Mouse (Mus musculus): ENCODE measurements around the gene Wdr18.

Gene Wdr18

GRCm38 (mm10) chr10:80004233-80004705 lies 44.3 kb downstream of the Wdr18 start:
- ChIA-PET POLR2A (interaction anchor here in 3 of 4 experiments (0.7 to 6.1 kb wide), 20 partner anchors 10 to 201 kb away, joined by 3 to 44 read pairs (median 4); partner anchors contain the start of genes Arhgap45 (in 2 of the 3), Cnn2 (in 1 of the 3), Polr2e (in 1 of the 3) and Sbno2 (in 1 of the 3)), CTCF (interaction anchor here in 3 of 4 experiments (0.5 to 1.4 kb wide), 10 partner anchors 10 to 372 kb away, joined by 3 to 8 read pairs (median 4); partner anchors contain the start of genes Stk11 (in 1 of the 3) and Tmem259 (in 1 of the 3))

- CTCF ChIA-PET, result no interaction called here
- POLR2A ChIA-PET, result interaction anchor here in 2 of 4 experiments (5.0 to 9.6 kb wide), 3 partner anchors 15 to 40 kb away, joined by 37 to 102 read pairs (median 42); no protein-coding TSS in a partner anchor
Observed at GRCm38 (mm10) chr10:80011740-80012139, 51.8 kb downstream of the Wdr18 start.

GRCm38 (mm10) chr10:80013609-80014008 lies 53.7 kb downstream of the Wdr18 start:
- POLR2A ChIA-PET, result interaction anchor here in 3 of 4 experiments (0.6 to 9.6 kb wide), 42 partner anchors 8 to 1587 kb away, joined by 3 to 102 read pairs (median 6); partner anchors contain the start of genes Tmem259 (in 2 of the 3), Abca7 (in 1 of the 3), Cnn2 (in 1 of the 3) and Csnk1g2 (in 1 of the 3)
- CTCF ChIA-PET, result interaction anchor here in 3 of 4 experiments (0.8 to 2.7 kb wide), 13 partner anchors 10 to 343 kb away, joined by 3 to 10 read pairs (median 4); partner anchors contain the start of genes Abca7 (in 1 of the 3), Cnn2 (in 1 of the 3), Tmem259 (in 1 of the 3) and Wdr18 (in 1 of the 3)

- ChIA-PET POLR2A (interaction anchor here in 3 of 4 experiments (0.5 to 9.6 kb wide), 52 partner anchors 9 to 1588 kb away, joined by 3 to 102 read pairs (median 5); partner anchors contain the start of genes Abca7 (in 1 of the 3), Cbarp (in 1 of the 3), Cnn2 (in 1 of the 3) and Csnk1g2 (in 1 of the 3)), CTCF (interaction anchor here in 3 of 4 experiments (0.6 to 2.7 kb wide), 16 partner anchors 11 to 335 kb away, joined by 3 to 10 read pairs (median 4); partner anchors contain the start of genes Abca7 (in 1 of the 3), Cnn2 (in 1 of the 3), Tmem259 (in 1 of the 3) and Wdr18 (in 1 of the 3))
Observed at GRCm38 (mm10) chr10:80014484-80015290, 54.7 kb downstream of the Wdr18 start.

GRCm38 (mm10) chr10:80015583-80015982 lies 55.6 kb downstream of the Wdr18 start:
- POLR2A ChIA-PET, result interaction anchor here in 3 of 4 experiments (0.6 to 9.6 kb wide), 29 partner anchors 10 to 153 kb away, joined by 3 to 102 read pairs (median 6); partner anchors contain the start of genes Abca7 (in 1 of the 3), Cnn2 (in 1 of the 3), Polr2e (in 1 of the 3) and Sbno2 (in 1 of the 3)
- CTCF ChIA-PET, result interaction anchor here in 3 of 4 experiments (0.6 to 2.7 kb wide), 7 partner anchors 12 to 56 kb away, joined by 3 to 10 read pairs (median 4); partner anchors contain the start of genes Tmem259 (in 1 of the 3) and Wdr18 (in 1 of the 3)

GRCm38 (mm10) chr10:80016511-80016910 lies 56.6 kb downstream of the Wdr18 start, which contains the start of gene Arhgap45:
TSS of gene Arhgap45 (plus strand) at chr10:80016653.
- CTCF ChIA-PET, result interaction anchor here in 3 of 4 experiments (0.5 to 0.8 kb wide), 3 partner anchors 12 to 29 kb away, joined by 3 to 9 read pairs (median 3); no protein-coding TSS in a partner anchor
- POLR2A ChIA-PET, result interaction anchor here in 3 of 4 experiments (0.6 to 9.6 kb wide), 14 partner anchors 10 to 132 kb away, joined by 3 to 102 read pairs (median 6); partner anchors contain the start of gene Midn (in 1 of the 3)

GRCm38 (mm10) chr10:80016931-80017330 lies 57.0 kb downstream of the Wdr18 start:
- ChIA-PET CTCF (interaction anchor here (0.6 to 1.2 kb wide), 4 partner anchors 12 to 205 kb away, joined by 3 to 15 read pairs (median 3); no protein-coding TSS in a partner anchor), POLR2A (interaction anchor here (0.6 to 9.6 kb wide), 14 partner anchors 10 to 41 kb away, joined by 3 to 102 read pairs (median 6); no protein-coding TSS in a partner anchor)

DNA sequence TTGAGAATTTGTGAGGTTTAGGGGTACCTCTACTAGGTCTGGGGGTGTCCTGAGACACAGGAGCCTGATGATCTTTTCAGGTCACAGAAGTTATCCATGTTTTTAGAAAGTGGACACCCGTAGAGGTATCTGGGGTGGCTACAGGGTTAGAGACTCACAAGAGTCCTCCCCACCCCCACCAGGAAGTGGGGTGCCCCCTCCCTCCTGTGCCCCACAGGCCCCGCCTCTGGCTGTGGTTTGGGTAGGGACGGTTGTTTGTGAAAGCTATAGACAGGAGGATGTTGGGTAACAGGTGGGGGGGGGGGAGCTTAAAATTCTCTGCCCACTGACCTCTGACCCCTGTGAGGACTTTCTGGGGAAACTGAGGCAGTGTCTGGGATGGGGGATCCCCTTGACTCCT lies 57.4 kb downstream of the Wdr18 start:
- ChIA-PET CTCF (interaction anchor here in 3 of 4 experiments (0.5 to 1.2 kb wide), 5 partner anchors 17 to 360 kb away, joined by 3 to 15 read pairs (median 3); no protein-coding TSS in a partner anchor), POLR2A (interaction anchor here in 3 of 4 experiments (0.6 to 9.6 kb wide), 8 partner anchors 9 to 150 kb away, joined by 3 to 102 read pairs (median 6); no protein-coding TSS in a partner anchor)

DNA sequence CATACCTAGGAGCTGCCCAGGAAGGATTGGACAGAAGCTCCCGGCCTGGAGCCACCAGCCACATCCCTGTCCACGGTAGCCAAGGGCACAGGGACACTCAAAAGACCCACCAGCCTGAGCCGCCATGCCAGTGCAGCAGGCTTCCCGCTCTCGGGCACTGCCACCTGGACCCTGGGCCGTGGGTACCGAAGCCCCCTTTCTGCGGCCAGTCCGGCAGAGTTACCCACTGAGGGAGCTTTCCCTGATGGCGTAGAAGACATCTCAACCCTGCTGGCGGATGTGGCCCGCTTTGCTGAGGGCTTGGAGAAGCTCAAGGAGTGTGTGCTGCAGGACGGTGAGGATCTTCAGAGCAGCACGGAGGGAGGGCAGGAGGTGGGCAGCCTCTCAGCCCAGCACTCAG lies 57.8 kb downstream of the Wdr18 start:
- ChIA-PET POLR2A (interaction anchor here in 2 of 4 experiments (0.9 to 9.6 kb wide), 7 partner anchors 9 to 150 kb away, joined by 3 to 102 read pairs (median 6); no protein-coding TSS in a partner anchor), CTCF (interaction anchor here in 3 of 4 experiments (0.5 to 1.2 kb wide), 5 partner anchors 16 to 361 kb away, joined by 3 read pairs; no protein-coding TSS in a partner anchor)

DNA sequence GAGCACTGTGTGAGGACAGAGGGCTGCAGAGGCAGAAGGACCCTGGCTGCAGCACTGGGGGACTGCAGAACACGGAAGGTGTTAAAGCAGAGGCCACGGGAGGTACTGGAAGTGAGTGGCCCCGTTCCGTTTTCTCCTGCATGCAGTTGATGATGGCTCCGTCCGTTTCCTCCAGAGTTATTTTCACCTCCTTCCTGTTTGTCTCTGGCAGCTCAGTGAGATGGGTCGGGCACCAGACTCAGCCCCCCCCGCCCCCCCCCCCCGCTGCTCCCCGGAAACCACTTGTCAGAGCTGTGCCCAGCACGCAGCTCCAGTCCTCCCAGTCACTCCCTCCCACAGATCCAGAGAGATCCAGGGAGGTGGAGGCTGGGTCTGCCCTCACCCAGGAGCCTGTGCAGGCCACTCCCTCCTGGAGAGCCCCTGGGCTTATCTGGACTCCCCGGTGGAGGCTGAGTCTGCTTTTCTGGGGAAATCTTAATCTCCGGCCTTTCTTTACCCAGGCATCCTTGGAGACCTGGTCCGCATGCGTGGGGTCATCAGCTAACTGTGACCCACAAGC lies 58.9 kb downstream of the Wdr18 start:
- ChIA-PET CTCF (interaction anchor here in 2 of 4 experiments (0.6 to 1.2 kb wide), 9 partner anchors 9 to 250 kb away, joined by 3 to 11 read pairs (median 3); partner anchors contain the start of genes Midn (in 1 of the 2) and Tmem259 (in 1 of the 2)), POLR2A (interaction anchor here (0.6 to 9.6 kb wide), 29 partner anchors 9 to 165 kb away, joined by 3 to 102 read pairs (median 4); partner anchors contain the start of genes Med16 (in 1 of the 4), Ptbp1 (in 1 of the 4), Tmem259 (in 1 of the 4) and Wdr18 (in 1 of the 4))

GRCm38 (mm10) chr10:80019471-80020131 lies 59.6 kb downstream of the Wdr18 start:
- ChIA-PET CTCF (interaction anchor here in 1 of 4 experiments (0.6 to 1.8 kb wide), 5 partner anchors 9 to 129 kb away, joined by 3 to 8 read pairs (median 3); partner anchors contain the start of gene Midn), POLR2A (interaction anchor here (0.6 to 9.6 kb wide), 31 partner anchors 9 to 148 kb away, joined by 3 to 102 read pairs (median 5); partner anchors contain the start of genes Med16 (in 1 of the 4), Polr2e (in 1 of the 4), Tmem259 (in 1 of the 4) and Wdr18 (in 1 of the 4))

All from embryonic stem cell, embryonic (primary cell).